Mouse (Mus musculus): ENCODE results near the gene Vash2.

The Vash2 gene

DNA sequence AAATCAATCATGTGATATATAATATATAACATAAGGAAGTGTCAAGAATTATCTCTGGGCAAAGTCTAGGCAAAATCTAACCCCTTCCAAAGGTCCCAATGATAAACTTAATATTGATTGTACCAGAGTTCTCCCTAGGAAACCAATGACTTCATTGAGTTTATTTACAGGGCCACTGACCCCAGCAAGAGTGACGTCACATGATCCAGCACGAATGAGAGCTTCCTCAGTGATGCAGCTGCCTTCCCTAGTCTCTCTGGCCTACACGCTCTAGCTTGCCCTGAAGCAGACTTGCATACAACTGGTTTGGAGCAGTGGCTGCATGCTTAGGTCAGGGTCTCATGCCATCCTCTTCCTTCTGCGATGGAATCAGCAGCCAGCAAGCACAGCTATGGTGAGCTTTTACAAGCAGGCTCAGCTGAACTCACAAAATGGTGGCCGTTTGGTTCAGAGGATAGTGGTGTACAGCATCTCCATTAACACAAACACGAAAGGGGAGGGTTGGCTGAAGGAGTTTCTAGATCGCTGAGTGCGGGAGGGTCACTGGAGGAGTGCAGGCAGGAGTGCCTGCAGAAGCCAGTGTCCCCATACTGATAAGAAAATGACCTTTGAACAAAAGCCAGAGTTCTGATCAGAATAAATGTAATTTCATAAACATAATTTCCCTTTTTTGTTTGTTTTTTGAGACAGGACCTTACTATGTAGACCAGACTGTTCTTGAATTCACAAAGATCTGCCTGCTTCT lies 59.2 kb downstream of the Vash2 start:
- DNase-seq, result no peak

DNA sequence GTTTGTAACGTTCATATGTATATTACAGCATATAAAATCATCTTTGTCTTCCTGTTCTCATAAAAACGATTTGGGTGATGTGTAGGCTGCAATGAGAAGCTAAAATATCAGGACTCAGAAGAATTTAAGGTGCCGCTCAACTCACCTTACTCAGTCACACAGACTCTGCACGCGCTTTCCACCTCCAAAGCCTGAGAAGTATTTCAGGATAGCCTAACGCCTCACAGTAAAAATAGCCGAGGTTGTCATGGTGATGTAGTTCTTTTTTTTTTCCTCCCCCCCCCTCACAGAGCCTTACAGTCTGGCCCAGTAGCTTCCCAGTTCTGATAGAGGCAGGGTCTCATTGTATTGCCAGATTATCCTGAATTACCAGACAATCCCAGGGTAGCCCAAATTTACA lies 60.2 kb downstream of the Vash2 start:
- no peak for DNase-seq

DNA sequence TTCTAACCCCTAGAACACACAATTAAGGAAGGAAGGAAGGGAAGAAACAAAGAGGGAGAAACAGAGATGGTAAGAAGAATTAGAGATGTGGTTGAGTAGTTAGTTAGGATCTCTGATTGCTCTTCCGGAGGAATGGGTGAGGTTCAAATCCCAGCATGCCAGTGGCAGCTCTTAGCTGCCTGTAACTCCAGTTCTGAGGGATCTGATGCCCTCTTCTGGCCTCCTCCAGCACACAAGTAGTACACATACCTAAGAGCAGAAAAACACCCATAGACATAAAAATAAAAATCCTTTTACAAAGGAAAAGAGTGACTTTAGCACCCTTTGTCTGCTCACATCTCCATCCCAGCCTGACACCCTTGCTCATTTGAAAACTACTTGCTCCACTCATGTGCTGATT lies 66.5 kb downstream of the Vash2 start:
- no peak for DNase-seq

DNA sequence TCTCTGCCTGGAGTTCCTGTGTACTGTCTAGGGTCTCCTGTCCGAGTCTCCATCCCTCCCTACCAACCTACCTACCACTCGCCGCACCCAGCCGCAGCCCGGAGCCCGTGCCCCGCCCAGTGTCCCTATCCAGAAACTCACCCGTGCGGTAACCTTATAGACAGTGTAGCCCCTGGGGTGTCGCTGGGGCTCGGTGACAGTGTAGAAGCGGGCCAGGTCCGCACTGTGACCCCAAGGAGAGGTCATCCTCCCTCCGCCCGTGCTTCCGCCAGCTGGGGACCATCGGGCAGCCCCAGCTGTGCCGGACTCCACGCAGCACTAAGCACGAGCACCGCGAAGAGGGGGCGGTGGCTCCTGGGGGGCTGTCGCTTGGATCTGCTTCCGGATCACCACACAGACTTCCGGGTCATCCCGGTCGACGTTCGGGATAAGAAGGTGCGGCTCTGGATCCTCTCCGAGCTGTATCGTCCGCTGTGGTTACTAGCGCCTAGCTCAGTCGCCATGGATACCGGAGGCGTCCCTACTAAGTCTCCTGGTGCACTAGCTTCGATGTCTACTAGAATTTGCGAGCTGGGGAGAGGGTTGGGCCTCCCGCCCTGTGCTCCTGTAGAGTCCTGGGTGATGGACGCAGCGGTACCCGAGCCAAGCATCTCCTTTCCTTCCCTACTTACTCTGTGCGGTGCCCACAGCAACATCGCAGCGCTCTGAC lies 67.5 kb downstream of the Vash2 start, which contains the start of gene Rps6kc1:
TSS of gene Rps6kc1 (minus strand) at position 356 of the 709 bp plus-strand sequence.
- peak; percentile 88 to 91 for DNase-seq

DNA sequence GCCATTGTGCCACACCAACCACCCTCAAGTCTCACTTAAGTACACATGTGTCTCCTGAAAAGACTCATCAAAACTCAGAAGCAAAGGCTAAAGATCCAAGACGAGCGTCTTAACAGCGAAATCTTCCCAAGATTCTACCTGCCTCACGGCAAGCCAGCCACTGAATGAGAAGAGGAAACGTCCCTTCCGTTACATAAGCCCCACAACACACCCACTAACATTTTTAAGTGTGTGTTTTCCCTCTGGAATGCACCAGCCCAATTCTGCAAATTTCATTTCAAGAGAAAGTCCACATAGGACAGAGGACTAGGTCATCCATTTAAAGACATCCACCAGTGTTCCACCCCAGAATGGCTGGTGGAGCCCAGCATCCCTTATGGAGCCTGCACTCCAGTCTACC lies 68.3 kb downstream of the Vash2 start:
- no peak for DNase-seq

- no peak for DNase-seq
Measured at GRCm38 (mm10) chr1:190904714-190905113, 74.4 kb downstream of the Vash2 start.

- DNase-seq, result no peak
Measured at GRCm38 (mm10) chr1:190904136-190904535, 75.0 kb downstream of the Vash2 start.

DNA sequence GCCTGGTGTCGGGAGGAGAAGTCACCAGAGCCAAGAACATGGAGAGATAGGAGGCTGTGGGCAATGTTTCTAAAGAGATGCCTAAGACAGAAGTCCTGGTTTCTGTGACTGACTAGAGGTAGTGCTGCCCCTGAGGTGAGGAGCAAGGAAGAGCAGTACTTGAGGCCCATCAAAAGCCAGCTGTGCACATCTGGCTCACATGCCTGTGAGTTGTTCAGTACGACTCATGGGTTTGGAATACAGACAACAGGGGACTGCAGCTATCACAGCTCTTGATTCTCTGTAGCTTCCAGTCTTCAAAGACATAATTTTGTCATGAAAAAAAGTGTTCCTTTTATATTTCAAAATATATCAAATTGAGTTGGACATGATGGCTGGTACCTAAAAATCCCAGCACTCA lies 78.0 kb downstream of the Vash2 start:
- no peak for DNase-seq

GRCm38 (mm10) chr1:190898899-190899575 lies 80.1 kb downstream of the Vash2 start:
- no peak for DNase-seq

DNA sequence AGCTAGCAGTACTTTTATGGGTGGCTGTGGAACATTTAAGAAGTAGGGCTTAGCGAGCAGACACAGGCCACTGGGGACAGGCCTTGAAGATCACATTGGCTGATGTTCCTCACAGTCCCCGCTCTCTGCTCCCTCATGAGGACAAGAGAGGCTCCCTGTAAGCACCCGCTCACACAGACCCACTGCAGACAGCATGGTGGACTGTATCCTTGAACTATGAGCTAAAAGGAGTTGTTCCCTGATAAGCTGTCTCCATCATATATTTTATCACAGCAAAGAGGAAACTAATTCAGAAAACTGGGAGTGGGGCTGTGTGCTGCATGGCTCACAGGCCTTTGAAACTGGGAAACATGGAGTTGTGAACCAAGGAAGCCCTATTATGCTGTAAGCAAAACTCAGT lies 80.9 kb downstream of the Vash2 start:
- DNase-seq, result no peak

All from cerebellum, postnatal 14 days (tissue).